Mouse (Mus musculus) midbrain, embryonic 15.5 days (tissue): ENCODE results near the gene Wwox. TPM values are rescaled to one million over a fixed set of nuclear protein-coding genes. Genes with fewer than 3 reads are reported as not detected.

Experiments used
- ATAC-seq: fragments of 200-750 bp; cut with Nextera tagmentation; replicated peaks from 2 replicates; pipeline ENCODE4 v1.8.0; 2017; ENCODE audit warnings: moderate TSS enrichment
- H3K27ac ChIP-seq: fragments of 300-500 bp; sonication (generic); 2 replicates; pipeline ENCODE4 v1.5.1; 2015; ENCODE audit warnings: mild to moderate bottlenecking, inconsistent platforms
- H3K27me3 ChIP-seq: fragments of 300-500 bp; sonication (generic); replicated peaks from 2 replicates; pipeline ENCODE4 v1.6.1; 2015; ENCODE audit warnings: inconsistent platforms
- H3K36me3 ChIP-seq: fragments of 300-500 bp; sonication (generic); replicated peaks from 2 replicates; pipeline ENCODE4 v1.6.1; 2015; ENCODE audit warnings: inconsistent platforms
- H3K4me1 ChIP-seq: fragments of 300-500 bp; sonication (generic); 2 replicates; pipeline ENCODE4 v1.6.1; 2015; ENCODE audit warnings: inconsistent platforms
- H3K4me2 ChIP-seq: fragments of 300-500 bp; sonication (generic); 2 replicates; pipeline ENCODE4 v1.6.1; 2015; ENCODE audit warnings: inconsistent platforms, mild to moderate bottlenecking, moderate library complexity
- H3K4me3 ChIP-seq: fragments of 300-500 bp; sonication (generic); 2 replicates; pipeline ENCODE4 v1.5.1; 2015; ENCODE audit warnings: mild to moderate bottlenecking, inconsistent platforms
- H3K9ac ChIP-seq: fragments of 300-500 bp; sonication (generic); 2 replicates; pipeline ENCODE4 v1.6.1; 2015; ENCODE audit warnings: mild to moderate bottlenecking, inconsistent platforms
- H3K9me3 ChIP-seq: fragments of 300-500 bp; sonication (generic); 2 replicates; pipeline ENCODE4 v1.6.1; 2016; ENCODE audit warnings: inconsistent platforms
- WGBS: fragments of 180-500 bp; shearing (Covaris S2); methylation state at CpG from one replicate; pipeline ENCODE4 v1.1.7; 2015; ENCODE audit warnings: mixed read lengths; 5-methylcytosine and 5-hydroxymethylcytosine counted together
- polyA plus RNA-seq: library from polyadenylated mRNA; unstranded; fragments of >200 nt; fragmentation: Nextera tagmentation; extraction: Ambion mirVana; gene quantifications from 2 replicates; pipeline ENCODE4 v1.2.1, GENCODE M21; 2015

Gene Wwox
- polyA plus RNA-seq, 1 experiment from 2014 or later = 13.2 TPM

DNA sequence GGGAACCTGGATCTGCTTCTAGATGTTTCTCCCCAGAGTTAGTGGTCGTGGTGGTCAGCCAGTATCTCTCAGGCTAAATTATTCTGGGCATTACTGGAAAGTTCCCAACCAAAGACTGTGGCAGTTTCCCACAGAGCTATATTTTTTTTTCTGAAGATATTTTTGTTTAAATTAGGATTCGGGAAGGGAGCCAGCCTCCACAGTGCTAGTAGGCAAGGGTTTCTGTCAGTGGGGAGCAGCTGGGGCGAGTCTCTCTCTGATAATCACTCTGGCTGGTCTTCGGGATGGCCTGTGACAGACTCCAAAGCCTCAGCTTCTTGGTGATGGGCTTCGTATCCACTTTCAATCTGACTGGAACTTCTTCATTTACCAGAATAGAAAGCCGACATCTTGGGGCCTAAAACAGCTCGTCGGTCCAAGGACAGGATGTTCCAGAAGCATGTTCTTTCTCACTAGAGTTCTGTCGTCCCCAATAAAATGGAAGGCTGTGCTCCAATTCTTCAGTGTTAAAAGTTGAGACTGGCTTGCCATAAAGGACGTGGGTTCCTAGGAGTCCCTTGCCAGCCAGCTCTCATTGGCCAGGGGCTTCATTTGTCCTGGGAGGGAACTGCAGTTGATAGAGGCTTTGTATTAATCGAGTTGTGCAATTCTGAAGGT is 244.7 kb downstream of the Wwox start:
- WGBS = 88% methylated on average over 11 of the region's 11 CpGs

DNA sequence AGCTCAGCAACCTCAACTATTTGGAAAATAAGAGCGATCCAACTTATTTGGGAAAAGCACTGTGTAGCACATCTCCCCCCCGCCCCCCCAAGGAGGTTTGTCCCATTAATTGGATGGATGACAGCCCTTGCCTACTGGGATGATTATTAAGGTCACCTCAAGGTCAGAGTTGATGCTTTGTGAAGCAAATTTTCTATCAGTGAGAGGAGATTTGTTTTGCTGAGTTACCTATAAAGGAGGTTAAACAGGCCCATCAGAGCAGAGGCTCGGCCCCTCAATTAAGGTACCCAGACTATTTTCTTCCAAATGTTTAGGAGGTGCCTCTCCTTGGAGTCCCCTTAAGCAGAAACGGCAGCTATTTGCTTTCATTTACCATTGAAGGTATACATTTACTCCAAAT is 247.0 kb downstream of the Wwox start:
- ATAC-seq = no peak
- 86% methylated on average over 4 of the region's 4 CpGs for WGBS

More for the DNA sequence above, 244.7 kb downstream of the Wwox start:
- Histone ChIP-seq H3K4me2 (no peak overlapping the region), H3K9me3 (no peaks in the 10 kb centered on the region), H3K9ac (no peak overlapping the region), H3K36me3 (no peaks in the 10 kb centered on the region), H3K27me3 (no peaks in the 10 kb centered on the region), H3K4me3 (no peak overlapping the region), H3K27ac (no peak overlapping the region), H3K4me1 (no peaks in the 10 kb centered on the region; the same call in 1 of the 2 replicates)
- ATAC-seq = no peak

DNA sequence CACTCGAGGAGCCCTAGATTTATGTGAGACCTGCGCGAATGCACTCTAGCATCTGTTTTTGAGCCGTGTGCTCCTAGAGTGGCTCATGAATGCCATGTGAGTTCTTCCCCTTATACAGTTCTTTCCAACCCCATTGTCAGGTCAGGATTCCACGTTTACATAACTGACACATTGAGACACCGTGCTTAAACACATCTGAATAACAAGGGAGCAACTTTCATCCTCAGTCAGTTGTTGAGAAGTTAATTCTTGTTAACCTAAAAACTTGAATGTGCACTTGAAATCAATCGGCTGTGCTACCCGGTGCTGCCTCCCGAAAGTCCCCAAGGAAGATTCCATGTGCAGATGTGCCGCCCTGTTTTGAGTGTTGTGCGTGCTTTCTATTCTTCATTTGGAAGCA is 249.3 kb downstream of the Wwox start:
- Histone ChIP-seq H3K9me3 (no peaks in the 10 kb centered on the region), H3K4me2 (no peak overlapping the region), H3K27ac (no peak overlapping the region), H3K9ac (no peak overlapping the region), H3K4me1 (no peaks in the 10 kb centered on the region), H3K4me3 (no peak overlapping the region), H3K27me3 (no peaks in the 10 kb centered on the region), H3K36me3 (no peaks in the 10 kb centered on the region)
- ATAC-seq = no peak
- 79% methylated on average over 11 of the region's 11 CpGs for WGBS

More for the DNA sequence above, 247.0 kb downstream of the Wwox start:
- no peaks in the 10 kb centered on the region for H3K4me1 ChIP-seq
- no peak overlapping the region for H3K4me3 ChIP-seq
- H3K4me2 ChIP-seq = no peak overlapping the region
- no peaks in the 10 kb centered on the region for H3K27me3 ChIP-seq
- H3K36me3 ChIP-seq = no peaks in the 10 kb centered on the region
- no peak overlapping the region for H3K9ac ChIP-seq
- no peaks in the 10 kb centered on the region for H3K9me3 ChIP-seq
- H3K27ac ChIP-seq = no peak overlapping the region

DNA sequence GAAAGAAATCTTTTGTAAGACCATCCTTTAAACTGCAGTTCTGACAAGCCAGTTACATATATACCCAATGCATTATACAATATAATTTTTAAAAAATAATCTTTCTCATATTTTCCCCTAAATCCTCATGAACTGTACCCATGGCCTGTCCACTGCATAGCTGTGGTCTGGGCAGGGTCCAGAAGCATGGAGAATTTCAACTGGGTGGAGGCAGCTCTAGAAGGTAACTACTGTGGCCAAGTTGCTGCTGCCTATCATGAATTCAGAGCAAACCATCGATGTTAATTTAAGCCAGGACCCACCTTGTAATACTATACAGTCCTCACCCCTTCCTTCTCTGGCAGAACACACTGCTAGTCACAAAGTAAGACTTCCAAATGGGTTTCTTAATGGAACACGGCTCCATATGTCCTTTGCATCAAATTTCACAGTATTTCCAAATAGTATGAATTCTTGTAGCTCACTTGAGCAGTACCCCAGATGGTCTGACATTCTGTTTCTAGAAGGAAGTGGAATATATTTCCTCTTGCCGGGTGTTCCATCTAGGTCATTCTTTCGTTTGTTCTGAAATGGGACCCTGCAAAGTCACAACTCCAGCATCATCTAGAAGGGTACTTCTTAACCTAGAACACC is 255.2 kb downstream of the Wwox start:
- WGBS = 93% methylated on average over 4 of the region's 4 CpGs
- H3K4me3 ChIP-seq = no peak overlapping the region
- H3K27me3 ChIP-seq = no peaks in the 10 kb centered on the region
- H3K27ac ChIP-seq = no peak overlapping the region
- H3K36me3 ChIP-seq = no peaks in the 10 kb centered on the region
- H3K4me1 ChIP-seq = no peaks in the 10 kb centered on the region
- no peak overlapping the region for H3K4me2 ChIP-seq
- H3K9me3 ChIP-seq = no peaks in the 10 kb centered on the region
- no peak overlapping the region for H3K9ac ChIP-seq
- no peak for ATAC-seq

DNA sequence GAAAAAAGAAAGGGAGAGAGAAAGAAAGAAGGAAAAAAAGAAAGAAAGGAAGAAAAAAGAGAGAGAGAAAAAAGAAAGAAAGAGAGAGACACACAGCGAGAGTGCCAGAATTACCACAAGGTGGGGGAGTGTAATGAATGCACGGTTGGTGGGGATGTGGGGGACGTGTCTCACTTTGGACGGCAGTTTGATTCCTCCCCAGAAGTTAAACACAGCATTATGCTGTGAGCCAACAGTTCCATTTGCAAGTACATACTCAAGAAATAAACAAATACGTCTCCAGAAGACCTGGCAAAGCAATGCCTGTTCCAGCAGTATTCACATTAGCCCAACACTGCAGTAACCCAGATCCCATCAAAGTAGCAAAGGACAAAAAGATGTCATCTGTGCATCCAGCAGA is 264.1 kb downstream of the Wwox start:
- Histone ChIP-seq H3K9ac (no peak overlapping the region), H3K4me3 (no peak overlapping the region), H3K36me3 (no peaks in the 10 kb centered on the region), H3K4me2 (no peak overlapping the region), H3K27ac (no peak overlapping the region), H3K9me3 (no peaks in the 10 kb centered on the region), H3K4me1 (peaks cover 12% of the 10 kb centered on the region; the same call in 1 of the 2 replicates), H3K27me3 (no peaks in the 10 kb centered on the region)
- no peak for ATAC-seq
- WGBS = 77% methylated on average over 5 of the region's 5 CpGs

DNA sequence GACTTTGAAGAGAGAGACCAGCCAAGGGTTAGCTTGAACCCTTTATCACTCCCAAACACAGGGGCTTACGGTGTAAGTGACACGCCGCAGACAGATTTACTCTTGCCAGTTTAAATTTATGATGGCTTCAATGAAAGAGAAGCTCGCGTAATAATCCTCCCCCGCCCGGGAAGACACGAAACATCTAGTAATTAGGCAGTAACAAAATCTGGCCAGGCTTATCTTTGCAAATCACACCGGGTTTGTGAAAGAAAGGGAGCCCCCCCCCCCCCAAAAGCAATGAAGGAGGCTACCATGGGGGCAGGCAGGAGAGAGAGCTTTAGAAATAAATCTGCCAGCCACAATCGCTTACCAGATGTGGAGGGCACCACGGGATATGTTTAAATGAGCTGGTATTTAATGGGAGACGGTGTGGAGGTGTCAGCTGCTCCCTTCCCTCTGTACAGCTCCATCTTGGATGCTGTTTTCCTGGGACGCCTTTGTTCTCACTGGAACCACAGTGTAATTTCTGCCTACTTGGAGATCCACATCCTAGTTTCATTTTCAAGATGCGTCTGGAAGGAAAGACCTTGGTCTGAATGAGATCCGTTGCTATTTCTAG is 268.2 kb downstream of the Wwox start:
- Histone ChIP-seq H3K9me3 (no peaks in the 10 kb centered on the region), H3K9ac (no peak overlapping the region), H3K27me3 (no peaks in the 10 kb centered on the region), H3K4me1 (peaks cover 12% of the 10 kb centered on the region; the same call in 1 of the 2 replicates), H3K36me3 (no peaks in the 10 kb centered on the region), H3K4me3 (no peak overlapping the region), H3K4me2 (no peak overlapping the region), H3K27ac (peak overlapping the region; percentile 4; the same call in 1 of the 2 replicates)
- WGBS = 42% methylated on average over 15 of the region's 15 CpGs
- ATAC-seq = 0 out of 2 replicates have a peak, but pooled peaks have one; percentile 63

DNA sequence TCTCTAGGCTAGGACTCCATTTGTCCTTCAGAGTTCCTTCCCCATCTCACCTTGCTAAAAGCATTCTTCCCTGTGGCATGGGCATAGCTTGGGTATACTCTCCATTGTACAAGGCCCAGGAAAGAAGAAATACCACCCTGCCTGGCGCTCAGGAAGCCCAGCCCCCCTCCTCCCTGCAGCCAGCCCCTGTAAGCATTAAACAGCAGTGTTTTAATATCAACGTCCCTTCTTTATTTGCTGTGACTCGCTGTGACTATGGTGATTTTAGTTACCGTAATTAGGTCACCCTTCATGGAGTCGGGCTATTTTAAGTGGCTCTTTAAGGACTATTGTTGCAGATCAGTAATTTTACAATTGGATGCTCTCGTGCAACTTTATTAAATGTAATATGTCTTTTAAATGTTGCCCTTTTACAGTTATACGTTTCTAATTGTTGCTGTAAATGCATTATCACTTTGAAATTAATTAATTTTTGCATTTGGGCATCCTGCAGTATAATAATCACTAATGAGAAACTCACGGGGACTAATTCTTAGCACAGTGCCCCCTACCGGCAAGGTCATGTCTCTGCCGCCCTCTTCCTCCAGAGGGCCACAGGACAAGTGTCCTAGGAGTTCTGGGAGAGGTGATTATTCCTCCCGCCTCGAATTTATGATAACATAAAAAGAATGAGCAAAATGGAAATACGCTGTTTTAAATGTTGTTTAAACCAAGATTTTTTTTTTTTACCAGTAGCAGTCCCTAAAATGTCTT is 276.0 kb downstream of the Wwox start:
- no peaks in the 10 kb centered on the region for H3K36me3 ChIP-seq
- no peak overlapping the region for H3K27ac ChIP-seq
- no peak overlapping the region for H3K4me3 ChIP-seq
- H3K9ac ChIP-seq = no peak overlapping the region
- H3K27me3 ChIP-seq = no peaks in the 10 kb centered on the region
- no peak overlapping the region for H3K4me2 ChIP-seq
- no peaks in the 10 kb centered on the region for H3K9me3 ChIP-seq
- ATAC-seq = no peak
- H3K4me1 ChIP-seq = no peaks in the 10 kb centered on the region
- 63% methylated on average over 13 of the region's 13 CpGs for WGBS

DNA sequence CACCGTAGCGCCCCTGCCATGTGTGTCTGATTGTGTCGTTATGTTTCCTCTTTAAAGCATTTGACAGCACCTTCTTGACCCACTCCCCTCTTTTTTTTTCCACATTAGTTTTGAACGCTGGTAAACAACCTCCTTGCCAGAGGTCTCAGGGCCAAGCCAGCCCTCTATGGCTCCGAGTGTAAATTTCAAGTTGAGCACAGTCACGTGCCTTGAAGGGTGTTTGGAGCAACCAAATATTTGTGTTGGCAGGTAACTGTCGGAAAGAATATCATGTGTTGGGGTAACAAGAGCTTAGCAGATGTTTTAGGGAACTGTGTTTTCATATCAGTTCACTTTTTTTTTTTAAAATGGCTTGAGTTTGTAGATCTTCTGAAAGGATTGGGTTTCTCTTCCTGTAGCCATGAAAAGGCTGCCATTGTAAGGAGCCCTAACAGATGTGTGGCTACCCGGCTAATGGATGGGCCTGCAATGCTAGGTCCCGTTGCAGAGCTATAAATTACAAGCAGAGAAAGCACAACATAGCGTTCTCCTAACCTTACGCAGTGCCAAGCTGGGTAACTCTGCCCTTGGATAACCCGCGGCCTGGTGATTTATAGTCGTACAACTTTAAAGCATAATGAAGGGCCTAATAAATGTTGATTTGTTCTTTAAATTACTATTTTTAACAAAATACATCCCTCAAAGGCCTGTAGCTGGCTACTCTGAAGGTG is 277.2 kb downstream of the Wwox start:
- no peaks in the 10 kb centered on the region for H3K9me3 ChIP-seq
- H3K4me3 ChIP-seq = no peak overlapping the region
- ATAC-seq = no peak
- H3K4me2 ChIP-seq = no peak overlapping the region
- no peak overlapping the region for H3K27ac ChIP-seq
- no peaks in the 10 kb centered on the region for H3K27me3 ChIP-seq
- no peaks in the 10 kb centered on the region for H3K4me1 ChIP-seq
- WGBS = 86% methylated on average over 14 of the region's 14 CpGs
- no peaks in the 10 kb centered on the region for H3K36me3 ChIP-seq
- H3K9ac ChIP-seq = no peak overlapping the region

DNA sequence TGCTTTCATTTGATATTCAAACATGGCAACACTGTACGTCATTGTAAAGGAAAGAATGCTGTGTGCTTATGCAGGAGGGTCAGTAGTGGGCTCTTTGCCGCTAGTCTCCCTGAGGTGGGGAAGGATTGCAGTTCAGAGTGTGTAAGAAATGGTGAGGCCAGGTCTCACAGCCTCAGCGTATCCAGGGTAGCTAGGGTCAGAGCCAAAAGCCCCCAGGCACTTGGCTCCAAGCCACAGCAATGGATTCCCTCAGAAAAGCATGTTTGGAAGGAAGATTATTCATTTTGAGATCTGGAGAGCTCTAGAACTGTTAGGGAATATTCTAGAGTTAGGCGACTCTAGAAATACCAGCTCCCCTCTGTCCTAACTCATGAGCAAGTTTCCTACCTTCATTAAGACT is 279.4 kb downstream of the Wwox start:
- H3K4me1 ChIP-seq = no peaks in the 10 kb centered on the region
- WGBS = 78% methylated on average over 4 of the region's 4 CpGs
- no peak overlapping the region for H3K4me2 ChIP-seq
- no peak overlapping the region for H3K27ac ChIP-seq
- H3K9ac ChIP-seq = no peak overlapping the region
- no peak for ATAC-seq
- H3K4me3 ChIP-seq = no peak overlapping the region
- no peaks in the 10 kb centered on the region for H3K9me3 ChIP-seq
- H3K36me3 ChIP-seq = no peaks in the 10 kb centered on the region
- no peaks in the 10 kb centered on the region for H3K27me3 ChIP-seq

DNA sequence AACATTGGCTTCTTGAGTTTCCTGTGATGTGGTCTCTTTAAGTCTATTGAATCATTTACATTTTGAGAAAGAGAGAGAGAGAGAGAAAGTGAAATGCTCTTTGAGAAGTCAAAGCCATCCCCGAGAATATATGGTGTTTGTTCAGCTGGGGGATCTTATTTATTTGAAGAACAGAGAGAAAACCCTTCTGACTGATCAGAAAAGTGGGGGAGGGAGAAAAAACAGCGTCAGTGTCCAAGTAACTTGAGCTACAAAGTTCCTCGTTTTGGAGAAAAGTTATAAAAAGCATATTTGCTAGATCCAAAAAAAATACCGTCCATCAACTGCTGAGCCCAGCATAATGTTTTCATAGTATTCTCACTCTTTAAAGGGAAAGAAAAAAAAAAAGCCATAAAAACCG is 283.2 kb downstream of the Wwox start:
- H3K4me1 ChIP-seq = no peaks in the 10 kb centered on the region
- H3K9me3 ChIP-seq = no peaks in the 10 kb centered on the region
- WGBS = 65% methylated on average over 5 of the region's 5 CpGs
- H3K27ac ChIP-seq = no peak overlapping the region
- no peak overlapping the region for H3K4me3 ChIP-seq
- no peak overlapping the region for H3K4me2 ChIP-seq
- ATAC-seq = no peak
- no peak overlapping the region for H3K9ac ChIP-seq
- no peaks in the 10 kb centered on the region for H3K36me3 ChIP-seq
- H3K27me3 ChIP-seq = no peaks in the 10 kb centered on the region

DNA sequence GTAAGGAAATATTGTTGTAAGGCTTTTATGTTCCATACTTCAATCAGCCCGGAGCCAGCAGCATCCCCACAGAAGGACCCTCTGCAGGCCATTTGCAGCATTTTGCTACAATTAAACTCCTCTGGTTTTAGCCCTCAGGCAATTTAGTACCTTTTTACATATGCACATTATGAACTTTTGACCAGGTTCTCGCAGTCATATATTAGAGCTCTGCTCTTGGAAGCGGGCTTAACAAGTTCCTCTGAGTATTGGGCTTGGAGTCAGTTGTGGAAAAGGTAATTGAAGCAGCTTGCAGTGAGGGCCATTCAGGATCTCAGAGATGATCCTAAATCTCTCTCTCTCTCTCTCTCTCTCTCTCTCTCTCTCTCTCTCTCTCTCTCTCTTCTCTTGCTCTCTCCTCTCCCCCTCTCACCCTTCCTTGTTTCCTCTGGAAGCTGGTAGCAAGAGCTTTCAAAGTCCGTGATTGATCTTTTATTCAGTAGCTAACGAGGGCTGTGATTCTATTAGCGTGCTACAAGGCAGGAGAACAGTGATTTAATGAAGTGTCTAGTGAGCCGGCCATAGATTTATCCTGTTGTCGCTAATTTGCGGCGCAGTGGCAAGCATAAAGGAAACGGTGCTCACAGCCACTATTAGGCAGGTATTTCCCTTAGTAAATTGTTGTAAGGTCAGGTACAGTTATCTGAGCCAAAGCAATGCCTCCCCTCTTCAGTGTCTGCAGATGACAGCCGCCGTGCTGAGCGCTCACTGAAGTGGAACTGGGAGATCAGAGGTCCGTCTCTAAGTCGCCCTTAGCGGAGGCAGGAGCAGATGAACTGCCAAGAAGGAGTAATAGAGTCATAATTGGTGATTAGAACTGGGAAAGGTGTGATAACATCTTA is 292.0 kb downstream of the Wwox start:
- peak overlapping the region; percentile 26 for H3K4me2 ChIP-seq
- no peak overlapping the region for H3K4me3 ChIP-seq
- peaks cover 19% of the 10 kb centered on the region for H3K4me1 ChIP-seq
- 19% methylated on average over 17 of the region's 17 CpGs for WGBS
- H3K9me3 ChIP-seq = no peaks in the 10 kb centered on the region
- no peak; the same call in 1 of the 2 replicates for ATAC-seq
- 0 out of 2 replicates have a peak, but pooled peaks cover 4% of the 10 kb centered on the region for H3K27me3 ChIP-seq
- H3K27ac ChIP-seq = no peak overlapping the region
- H3K9ac ChIP-seq = no peak overlapping the region
- H3K36me3 ChIP-seq = no peaks in the 10 kb centered on the region
